Mouse (Mus musculus) embryonic fibroblast, embryonic 13.5 days (primary cell): ENCODE measurements at regions not wholly inside any gene's neighbourhood (a gene's known extent, or its start where the extent isn't known, plus 50 kb on each side); places are given as distances from the start of the nearest gene placed in this dataset.

Experiments used
- CTCF ChIP-seq: IDR thresholded peaks from 2 replicates; pipeline ENCODE4 v1.5.1; 2011; ENCODE audit warnings: mild to moderate bottlenecking, control low read depth, low read length, moderate library complexity, borderline replicate concordance; ENCODE audit not compliant: insufficient read depth
- POLR2A ChIP-seq: IDR thresholded peaks from 2 replicates; pipeline ENCODE4 v1.6.1; 2011; ENCODE audit warnings: low read depth, mild to moderate bottlenecking, control low read depth, low read length, moderate library complexity

- TF ChIP-seq CTCF (no peak), POLR2A (no peak)
These were observed 94.0 kb upstream of the Smarca2 start for GRCm38 (mm10) chr19:26510887-26511286.
